Mouse (Mus musculus): ENCODE measurements around the gene Snw1. TPM values are rescaled to one million over a fixed set of nuclear protein-coding genes. Genes with fewer than 3 reads are reported as not detected.
A peak's percentile ranks its signal among the peaks of the same experiment; 100 is the strongest.

Snw1 gene
- polyA plus RNA-seq, 1 experiment from 2014 or later: 99.2 TPM

GRCm38 (mm10) chr12:87421708-87422507, 50.2 kb downstream of the Snw1 start:
- ATAC-seq (no peak), DNase-seq (ENCODE audit: low read depth, low spot score) (no peak)
- no peaks in the 10 kb centered on the region for H3K27me3 ChIP-seq
- ChIA-PET CTCF (interaction anchor here (0.7 kb wide), 1 partner anchor 9 kb away, joined by 3 read pairs; no protein-coding TSS in a partner anchor), POLR2A (interaction anchor here (0.6 kb wide), 1 partner anchor 15 kb away, joined by 3 read pairs; no protein-coding TSS in a partner anchor)
- in situ Hi-C loops (cut with MboI; ENCODE audit: low pct_unique_long_range_greater_than_20kb): no loop called here
- TF ChIP-seq CTCF (IDR thresholded peaks at IDR 0.05): no peak

GRCm38 (mm10) chr12:87419974-87420485, 52.0 kb downstream of the Snw1 start:
- H3K27me3 ChIP-seq: no peaks in the 10 kb centered on the region
- in situ Hi-C loops (cut with MboI; ENCODE audit: low pct_unique_long_range_greater_than_20kb): no loop called here
- ChIA-PET POLR2A (no interaction called here), CTCF (no interaction called here)
- DNase-seq (ENCODE audit: low read depth, low spot score) (no peak), ATAC-seq (peak; percentile 82)
- TF ChIP-seq CTCF (IDR thresholded peaks at IDR 0.05): no peak

GRCm38 (mm10) chr12:87418921-87419320, 53.2 kb downstream of the Snw1 start:
- ChIA-PET CTCF (no interaction called here), POLR2A (interaction anchor here (0.7 kb wide), 1 partner anchor 16 kb away, joined by 3 read pairs; no protein-coding TSS in a partner anchor)
- ATAC-seq (peak; percentile 81), DNase-seq (ENCODE audit: low read depth, low spot score) (no peak)
- H3K27me3 ChIP-seq: no peaks in the 10 kb centered on the region
- in situ Hi-C loops (cut with MboI; ENCODE audit: low pct_unique_long_range_greater_than_20kb): no loop called here
- no peak for TF ChIP-seq CTCF (IDR thresholded peaks at IDR 0.05)

GRCm38 (mm10) chr12:87416690-87417089, 55.4 kb downstream of the Snw1 start:
- POLR2A ChIA-PET: no interaction called here

GRCm38 (mm10) chr12:87415358-87415757, 56.7 kb downstream of the Snw1 start:
- DNase-seq (ENCODE audit: low read depth, low spot score) (no peak), ATAC-seq (no peak)
- TF ChIP-seq CTCF (IDR thresholded peaks at IDR 0.05): no peak
- no peaks in the 10 kb centered on the region for H3K27me3 ChIP-seq
- in situ Hi-C loops (cut with MboI; ENCODE audit: low pct_unique_long_range_greater_than_20kb): no loop called here
- ChIA-PET POLR2A (interaction anchor here (0.6 kb wide), 1 partner anchor 534 kb away, joined by 3 read pairs; no protein-coding TSS in a partner anchor), CTCF (interaction anchor here (0.8 kb wide), 1 partner anchor 13 kb away, joined by 3 read pairs; no protein-coding TSS in a partner anchor)

More at GRCm38 (mm10) chr12:87416690-87417089, 55.4 kb downstream of the Snw1 start:
- CTCF ChIA-PET: no interaction called here
- in situ Hi-C loops (cut with MboI; ENCODE audit: low pct_unique_long_range_greater_than_20kb): no loop called here
- ATAC-seq (no peak), DNase-seq (ENCODE audit: low read depth, low spot score) (no peak)
- H3K27me3 ChIP-seq: no peaks in the 10 kb centered on the region
- peak; percentile 60 for TF ChIP-seq CTCF (IDR thresholded peaks at IDR 0.05)

- in situ Hi-C loops (cut with MboI; ENCODE audit: low pct_unique_long_range_greater_than_20kb): no loop called here
- TF ChIP-seq CTCF (IDR thresholded peaks at IDR 0.05): peak; percentile 82
- H3K27me3 ChIP-seq: no peaks in the 10 kb centered on the region
- ATAC-seq: peak; percentile 73
- POLR2A ChIA-PET: no interaction called here
- DNase-seq (ENCODE audit: low read depth, low spot score): no peak
- CTCF ChIA-PET: interaction anchor here (1.0 to 1.7 kb wide), 4 partner anchors 8 to 32 kb away, joined by 3 to 4 read pairs (median 3); no protein-coding TSS in a partner anchor
These were observed 58.8 kb downstream of the Snw1 start for GRCm38 (mm10) chr12:87413179-87413790.

GRCm38 (mm10) chr12:87410999-87411398, 61.1 kb downstream of the Snw1 start:
- CTCF ChIA-PET: interaction anchor here (0.6 kb wide), 1 partner anchor 63 kb away, joined by 3 read pairs; no protein-coding TSS in a partner anchor
- POLR2A ChIA-PET: interaction anchor here (0.5 kb wide), 1 partner anchor 57 kb away, joined by 3 read pairs; no protein-coding TSS in a partner anchor
- DNase-seq (ENCODE audit: low read depth, low spot score) (no peak), ATAC-seq (no peak)
- in situ Hi-C loops (cut with MboI; ENCODE audit: low pct_unique_long_range_greater_than_20kb): no loop called here
- no peak for TF ChIP-seq CTCF (IDR thresholded peaks at IDR 0.05)
- H3K27me3 ChIP-seq: no peaks in the 10 kb centered on the region

GRCm38 (mm10) chr12:87409123-87409522, 63.0 kb downstream of the Snw1 start:
- H3K27me3 ChIP-seq: no peaks in the 10 kb centered on the region
- DNase-seq (ENCODE audit: low read depth, low spot score) (no peak), ATAC-seq (no peak)
- no peak for TF ChIP-seq CTCF (IDR thresholded peaks at IDR 0.05)
- ChIA-PET POLR2A (no interaction called here), CTCF (no interaction called here)
- in situ Hi-C loops (cut with MboI; ENCODE audit: low pct_unique_long_range_greater_than_20kb): no loop called here

GRCm38 (mm10) chr12:87407869-87408605, 64.0 kb downstream of the Snw1 start:
- peak; percentile 84 for ATAC-seq
- H3K27me3 ChIP-seq: no peaks in the 10 kb centered on the region
- ChIA-PET POLR2A (no interaction called here), CTCF (no interaction called here)
- in situ Hi-C loops (cut with MboI; ENCODE audit: low pct_unique_long_range_greater_than_20kb): no loop called here
- no peak for TF ChIP-seq CTCF (IDR thresholded peaks at IDR 0.05)
- DNase-seq (ENCODE audit: low read depth, low spot score): no peak

GRCm38 (mm10) chr12:87405721-87406120, 66.4 kb downstream of the Snw1 start:
- no peak for DNase-seq (ENCODE audit: low read depth, low spot score)
- in situ Hi-C loops (cut with MboI; ENCODE audit: low pct_unique_long_range_greater_than_20kb): no loop called here
- ATAC-seq: no peak
- ChIA-PET POLR2A (no interaction called here), CTCF (interaction anchor here (1.2 kb wide), 1 partner anchor 12 kb away, joined by 4 read pairs; no protein-coding TSS in a partner anchor)
- H3K27me3 ChIP-seq: no peaks in the 10 kb centered on the region
- no peak for TF ChIP-seq CTCF (IDR thresholded peaks at IDR 0.05)

Data from Patski (cell line).